Mouse (Mus musculus) C2C12 (cell line): ENCODE results near the gene 4933415A04Rik.

ENCODE experiments used
- CEBPB ChIP-seq: IDR thresholded peaks from one replicate; pipeline ENCODE4 v1.6.1; 2011; ENCODE audit warnings: low read depth, mild to moderate bottlenecking, control low read depth, moderate library complexity
- CTCF ChIP-seq: IDR thresholded peaks from one replicate; pipeline ENCODE4 v1.5.1; 2011; ENCODE audit not compliant: control insufficient read depth, insufficient read depth, insufficient read length
- FOSL1 ChIP-seq: IDR thresholded peaks from one replicate; pipeline ENCODE4 v1.8.0; 2011; ENCODE audit warnings: mild to moderate bottlenecking, low read length; ENCODE audit not compliant: poor library complexity, insufficient read depth, severe bottlenecking
- MAX ChIP-seq: IDR thresholded peaks from one replicate; pipeline ENCODE4 v1.6.1; 2011; ENCODE audit warnings: mild to moderate bottlenecking, control low read depth
- MYOD1 ChIP-seq: IDR thresholded peaks from one replicate; pipeline ENCODE4 v1.6.1; 2011; ENCODE audit warnings: low read depth; ENCODE audit not compliant: control insufficient read depth, insufficient read length
- USF1 ChIP-seq: IDR thresholded peaks from one replicate; pipeline ENCODE4 v1.6.1; 2011; ENCODE audit warnings: low read depth, mild to moderate bottlenecking, control low read depth, moderate library complexity

DNA sequence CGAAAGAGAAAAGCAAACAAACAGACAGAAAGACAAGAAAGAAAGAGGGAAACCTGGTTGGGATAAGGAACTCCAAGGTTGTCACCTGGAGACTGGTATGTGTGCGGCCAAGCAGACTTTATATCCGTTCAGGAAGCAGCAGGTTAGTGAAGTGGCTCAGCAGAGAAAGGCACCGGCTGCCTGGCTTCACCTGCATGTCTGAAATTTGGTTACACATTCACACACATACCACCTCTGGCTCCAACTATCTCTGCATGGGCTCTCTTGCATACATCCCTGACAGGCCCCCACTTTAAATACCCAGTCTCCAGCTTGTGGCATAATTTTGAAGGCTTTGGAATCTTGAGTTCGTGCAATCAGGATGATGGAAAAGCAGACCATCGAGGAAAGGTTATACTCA is 19.0 kb downstream of the 4933415A04Rik start:
- TF ChIP-seq CTCF (no peak), MAX (no peak), MYOD1 (no peak), CEBPB (no peak), USF1 (no peak), FOSL1 (no peak)
